Mouse (Mus musculus): ENCODE data around the gene Yars2. TPM values are rescaled to one million over a fixed set of nuclear protein-coding genes. Genes with fewer than 3 reads are reported as not detected.

The Yars2 gene
- total RNA-seq (2023), result 17.9 to 20.7 TPM (median 18.6 TPM) in 4 replicates

GRCm38 (mm10) chr16:16302369-16303137 lies at the start of gene Yars2:
Yars2 (plus strand) TSS chr16:16302965.

GRCm38 (mm10) chr16:16358481-16359100 lies 55.8 kb downstream of the Yars2 start, which contains the start of gene Dnm1l:
Dnm1l (minus strand) TSS chr16:16358959.

Other genes starting within 250 kb of the Yars2 start
- 0.18 to 0.69 TPM (median 0.23 TPM) in 4 replicates for gene Pkp2, start 89.6 kb upstream of the Yars2 start, total RNA-seq (2023)
- 64.9 to 70.1 TPM (median 67.6 TPM) in 4 replicates for gene Dnm1l, start 56.0 kb downstream of the Yars2 start, total RNA-seq (2023)

All from B cell, adult 62 days (primary cell).